Mouse (Mus musculus) B cell, adult 62 days (primary cell): ENCODE data around the gene Ndufb4. TPM values are rescaled to one million over a fixed set of nuclear protein-coding genes. Genes with fewer than 3 reads are reported as not detected.

ENCODE experiments used
- total RNA-seq: library from RNA; stranded (reverse); gene quantifications from 4 replicates; pipeline ENCODE4 v1.2.4, GENCODE M21; 2023

Ndufb4 gene
- 26.1 to 42.6 TPM (median 38.3 TPM) in 4 replicates for total RNA-seq

DNA sequence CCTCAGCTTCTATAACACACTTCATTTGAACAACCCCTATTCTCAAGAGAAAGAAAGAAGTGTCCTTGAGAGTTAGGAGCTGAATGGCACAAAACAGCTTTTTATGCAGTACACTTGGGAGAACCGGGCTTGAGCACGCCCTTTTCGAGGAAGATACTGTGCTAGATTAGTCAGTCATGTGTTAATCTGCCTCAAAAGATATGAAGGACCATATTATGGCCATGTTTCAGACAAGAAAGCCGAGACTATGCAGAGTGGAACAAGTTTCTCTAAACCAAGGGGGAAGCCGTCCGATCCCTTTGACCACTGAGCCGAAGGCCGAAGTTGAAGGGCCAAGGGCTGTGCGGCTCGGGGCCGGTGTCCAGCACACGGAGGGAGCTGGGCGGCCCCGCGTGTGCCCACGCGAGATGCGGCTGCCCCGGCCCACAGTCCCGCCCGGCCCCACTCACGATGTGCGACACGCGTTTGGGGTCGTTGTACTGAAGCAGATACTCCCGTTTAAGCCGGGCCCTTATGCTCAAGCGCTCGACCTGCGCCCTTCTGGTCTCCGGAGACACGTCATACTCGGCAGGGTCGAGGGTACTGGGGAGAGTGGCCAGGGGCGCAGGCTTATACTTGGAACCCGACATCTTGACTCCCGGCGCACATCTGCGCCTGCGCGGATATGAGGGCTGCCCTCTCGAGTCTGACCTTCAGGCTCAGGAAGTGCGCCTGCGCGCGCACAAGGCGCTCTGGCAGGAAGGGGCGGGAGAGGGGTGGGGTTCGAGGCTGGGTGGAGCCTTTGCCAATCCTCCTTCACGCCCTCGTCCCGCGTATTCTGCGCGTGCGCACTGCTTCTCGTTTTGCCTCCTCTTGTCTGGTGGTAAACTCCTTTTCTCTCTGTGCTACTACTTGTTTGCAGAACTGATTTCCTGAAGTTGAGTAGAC, at the start of gene Ndufb4:
Ndufb4 (minus strand) TSS at position 723 of the 927 bp plus-strand sequence.

Other genes with a start within 250 kb of the Ndufb4 start
- 15.0 to 16.0 TPM (median 15.6 TPM) in 4 replicates for gene Gtf2e1, start 114.7 kb downstream of the Ndufb4 start, total RNA-seq
- 15.1 to 17.6 TPM (median 16.9 TPM) in 4 replicates for gene Rabl3, start 114.6 kb downstream of the Ndufb4 start, total RNA-seq
- gene Hgd, start 74.3 kb downstream of the Ndufb4 start, total RNA-seq, result 0.38 to 1.1 TPM in 2 of 4 replicates, not detected in the others
- gene Fstl1, start 122.4 kb upstream of the Ndufb4 start, total RNA-seq, result 0.63 to 5.0 TPM (median 1.6 TPM) in 3 of 4 replicates, not detected in the other
- gene Gm36028, start 206.7 kb upstream of the Ndufb4 start, total RNA-seq, result not detected in 4 replicates
- 31.4 to 34.3 TPM (median 32.5 TPM) in 4 replicates for gene Lrrc58, start 213.9 kb upstream of the Ndufb4 start, total RNA-seq